Mouse (Mus musculus) midbrain, embryonic 10.5 days (tissue): Measurements from ENCODE around the gene Ino80b. TPM values are rescaled to one million over a fixed set of nuclear protein-coding genes. Genes with fewer than 3 reads are reported as not detected.
A peak's percentile ranks its signal among the peaks of the same experiment; 100 is the strongest.

Experiments used
- DNase-seq: peaks from one replicate; pipeline ENCODE4 v3.0.0-alpha.2; 2017; ENCODE audit warnings: low spot score
- H3K27ac ChIP-seq: fragments of 300-500 bp; sonication (generic); replicated peaks from 2 replicates; pipeline ENCODE4 v1.5.1; 2016; ENCODE audit warnings: mild to moderate bottlenecking
- H3K27me3 ChIP-seq: fragments of 300-500 bp; sonication (generic); 2 replicates; pipeline ENCODE4 v1.6.1; 2016; ENCODE audit warnings: low read depth, mild to moderate bottlenecking; ENCODE audit not compliant: poor library complexity, severe bottlenecking
- H3K36me3 ChIP-seq: fragments of 300-500 bp; sonication (generic); 2 replicates; pipeline ENCODE4 v1.6.1; 2016; ENCODE audit warnings: mild to moderate bottlenecking, moderate library complexity
- H3K4me1 ChIP-seq: fragments of 300-500 bp; sonication (generic); 2 replicates; pipeline ENCODE4 v1.6.1; 2016
- H3K4me3 ChIP-seq: fragments of 300-500 bp; sonication (generic); 2 replicates; pipeline ENCODE4 v1.5.1; 2016; ENCODE audit warnings: mild to moderate bottlenecking, moderate library complexity
- H3K9me3 ChIP-seq: fragments of 300-500 bp; sonication (generic); replicated peaks from 2 replicates; pipeline ENCODE4 v1.6.1; 2016; ENCODE audit warnings: mild to moderate bottlenecking
- WGBS: fragments of 180-500 bp; shearing (Covaris S2); methylation state at CpG from one replicate; pipeline ENCODE4 v1.1.7; 2016; 5-methylcytosine and 5-hydroxymethylcytosine counted together
- polyA plus RNA-seq: library from polyadenylated mRNA; unstranded; fragments of >200 nt; fragmentation: Nextera tagmentation; extraction: Ambion mirVana; gene quantifications from 2 replicates; pipeline ENCODE4 v1.2.1, GENCODE M21; 2016

The Ino80b gene
- polyA plus RNA-seq, 1 experiment from 2014 or later: 18.2 TPM

GRCm38 (mm10) chr6:83120930-83121862 is 4.0 kb downstream of the Ino80b start, which contains the start of gene Wbp1:
Gene Wbp1, minus strand, starts transcription at chr6:83121559.
- H3K27me3 ChIP-seq: no peaks in the 10 kb centered on the region
- peak within 1 kb of the TSS; percentile 89 for H3K4me3 ChIP-seq
- H3K27ac ChIP-seq: peak within 1 kb of the TSS; percentile 99
- DNase-seq: peak; percentile 96
- under 1% methylated on average over 38 of the region's 38 CpGs for WGBS
- H3K4me1 ChIP-seq: peaks cover 75% of the 10 kb centered on the region
- H3K9me3 ChIP-seq: no peaks in the 10 kb centered on the region
- H3K36me3 ChIP-seq: peaks cover 46% of the 10 kb centered on the region

- peak overlapping the region; percentile 89 for H3K4me3 ChIP-seq
- DNase-seq: no peak
- peak overlapping the region; percentile 99 for H3K27ac ChIP-seq
- no peaks in the 10 kb centered on the region for H3K9me3 ChIP-seq
- H3K27me3 ChIP-seq: no peaks in the 10 kb centered on the region
- peaks cover 80% of the 10 kb centered on the region for H3K4me1 ChIP-seq
- H3K36me3 ChIP-seq: peaks cover 46% of the 10 kb centered on the region
- 87% methylated on average over 7 of the region's 7 CpGs for WGBS
Measured at GRCm38 (mm10) chr6:83119734-83120051, 5.5 kb downstream of the Ino80b start.

- Histone ChIP-seq H3K4me3 (peak overlapping the region; percentile 89; the same call in 1 of the 2 replicates), H3K27ac (peak overlapping the region; percentile 99), H3K4me1 (peaks cover 80% of the 10 kb centered on the region), H3K9me3 (no peaks in the 10 kb centered on the region), H3K36me3 (peaks cover 46% of the 10 kb centered on the region), H3K27me3 (no peaks in the 10 kb centered on the region)
- WGBS: 90% methylated on average over 14 of the region's 14 CpGs
- no peak for DNase-seq
Measured at GRCm38 (mm10) chr6:83118825-83119733, 6.2 kb downstream of the Ino80b start.

GRCm38 (mm10) chr6:83118369-83118768 is 6.9 kb downstream of the Ino80b start:
- 89% methylated on average over 11 of the region's 11 CpGs for WGBS
- Histone ChIP-seq H3K36me3 (peaks cover 41% of the 10 kb centered on the region), H3K9me3 (no peaks in the 10 kb centered on the region), H3K27me3 (no peaks in the 10 kb centered on the region), H3K4me3 (peak overlapping the region; percentile 89; the same call in 1 of the 2 replicates), H3K27ac (no peak overlapping the region), H3K4me1 (peaks cover 73% of the 10 kb centered on the region)
- no peak for DNase-seq

- H3K4me3 ChIP-seq: peak overlapping the region; percentile 89; the same call in 1 of the 2 replicates
- H3K27me3 ChIP-seq: no peaks in the 10 kb centered on the region
Measured at GRCm38 (mm10) chr6:83117616-83118015, 7.6 kb downstream of the Ino80b start.

GRCm38 (mm10) chr6:83117165-83117438 is 8.1 kb downstream of the Ino80b start:
- peak overlapping the region; percentile 89 for H3K4me3 ChIP-seq
- H3K27ac ChIP-seq: peak overlapping the region; percentile 7; the same call in 1 of the 2 replicates
- H3K36me3 ChIP-seq: peaks cover 34% of the 10 kb centered on the region
- no peaks in the 10 kb centered on the region for H3K27me3 ChIP-seq
- WGBS: 91% methylated on average over 4 of the region's 4 CpGs
- no peaks in the 10 kb centered on the region for H3K9me3 ChIP-seq
- DNase-seq: no peak
- H3K4me1 ChIP-seq: peaks cover 60% of the 10 kb centered on the region

More at GRCm38 (mm10) chr6:83117616-83118015, 7.6 kb downstream of the Ino80b start:
- WGBS: 88% methylated on average over 13 of the region's 13 CpGs
- no peak for DNase-seq
- Histone ChIP-seq H3K36me3 (peaks cover 34% of the 10 kb centered on the region), H3K27ac (0 out of 2 replicates have a peak overlapping the region, but pooled peaks have one; percentile 10), H3K9me3 (no peaks in the 10 kb centered on the region), H3K4me1 (peaks cover 65% of the 10 kb centered on the region)

GRCm38 (mm10) chr6:83116373-83117164 is 8.7 kb downstream of the Ino80b start:
- Histone ChIP-seq H3K9me3 (no peaks in the 10 kb centered on the region), H3K4me3 (peak overlapping the region; percentile 89), H3K27me3 (no peaks in the 10 kb centered on the region), H3K4me1 (peaks cover 55% of the 10 kb centered on the region), H3K27ac (peak overlapping the region; percentile 90; the same call in 1 of the 2 replicates), H3K36me3 (peaks cover 34% of the 10 kb centered on the region)
- 84% methylated on average over 11 of the region's 11 CpGs for WGBS
- no peak for DNase-seq

GRCm38 (mm10) chr6:83115682-83116372 is 9.4 kb downstream of the Ino80b start:
- 2% methylated on average over 44 of the region's 48 CpGs for WGBS
- H3K27me3 ChIP-seq: no peaks in the 10 kb centered on the region
- H3K9me3 ChIP-seq: no peaks in the 10 kb centered on the region
- peaks cover 41% of the 10 kb centered on the region for H3K36me3 ChIP-seq
- H3K4me1 ChIP-seq: peaks cover 55% of the 10 kb centered on the region
- DNase-seq: no peak
- H3K4me3 ChIP-seq: peak overlapping the region; percentile 89
- H3K27ac ChIP-seq: peak overlapping the region; percentile 90

- peaks cover 47% of the 10 kb centered on the region for H3K36me3 ChIP-seq
- 1% methylated on average over 49 of the region's 58 CpGs for WGBS
- DNase-seq: peak; percentile 95
- no peaks in the 10 kb centered on the region for H3K9me3 ChIP-seq
- H3K4me1 ChIP-seq: peaks cover 53% of the 10 kb centered on the region
- peak within 1 kb of the TSS; percentile 90 for H3K27ac ChIP-seq
- H3K4me3 ChIP-seq: peak within 1 kb of the TSS; percentile 89
- no peaks in the 10 kb centered on the region for H3K27me3 ChIP-seq
Measured at GRCm38 (mm10) chr6:83115011-83115671, 10.1 kb downstream of the Ino80b start, which contains the start of gene Mogs. Gene Mogs, plus strand, starts transcription at chr6:83115496.

- Histone ChIP-seq H3K4me3 (no peak overlapping the region), H3K27me3 (no peaks in the 10 kb centered on the region), H3K36me3 (peaks cover 21% of the 10 kb centered on the region), H3K4me1 (peaks cover 50% of the 10 kb centered on the region), H3K9me3 (no peaks in the 10 kb centered on the region), H3K27ac (no peak overlapping the region)
- DNase-seq: no peak
- 90% methylated on average over 4 of the region's 4 CpGs for WGBS
Measured at GRCm38 (mm10) chr6:83111510-83112136, 13.6 kb downstream of the Ino80b start.
